Mouse (Mus musculus): Measurements from ENCODE around the gene Lhfp. TPM values are rescaled to one million over a fixed set of nuclear protein-coding genes. Genes with fewer than 3 reads are reported as not detected.
"Not testable (repeated sequence)": the region's sequence is repeated elsewhere in the genome, so short reads cannot be mapped to it uniquely, and the experiment has no call there.

Gene Lhfp
- polyA plus RNA-seq, 1 experiment from 2014 or later, result 67.6 TPM

- H3K27ac ChIP-seq, result no peak overlapping the region
- no peak overlapping the region for H3K9ac ChIP-seq
- no peaks in the 10 kb centered on the region for H3K27me3 ChIP-seq
- H3K4me3 ChIP-seq, result no peak overlapping the region
- 0 out of 2 replicates have a peak, but pooled peaks cover 6% of the 10 kb centered on the region for H3K4me1 ChIP-seq (replicated peaks)
- H3K36me3 ChIP-seq, result no peaks in the 10 kb centered on the region
- H3K9me3 ChIP-seq, result 0 out of 2 replicates have a peak, but pooled peaks cover 4% of the 10 kb centered on the region
- ATAC-seq (ENCODE audit: low FRiP score), result no peak
- no peak overlapping the region for H3K4me2 ChIP-seq
- 60% methylated on average over 3 of the region's 3 CpGs for WGBS
These were observed 225.7 kb downstream of the Lhfp start for GRCm38 (mm10) chr3:53267046-53267445.

- no peak overlapping the region for H3K4me2 ChIP-seq
- 92% methylated on average over 3 of the region's 3 CpGs for WGBS
- H3K36me3 ChIP-seq, result no peaks in the 10 kb centered on the region
- H3K27ac ChIP-seq, result no peak overlapping the region
- H3K9me3 ChIP-seq, result no peaks in the 10 kb centered on the region
- H3K4me1 ChIP-seq (replicated peaks), result no peaks in the 10 kb centered on the region
- H3K9ac ChIP-seq, result no peak overlapping the region
- H3K27me3 ChIP-seq, result no peaks in the 10 kb centered on the region
- no peak overlapping the region for H3K4me3 ChIP-seq
- ATAC-seq (ENCODE audit: low FRiP score), result no peak
These were observed 231.9 kb downstream of the Lhfp start for GRCm38 (mm10) chr3:53273220-53273619.

- Histone ChIP-seq H3K9ac (no peak overlapping the region), H3K9me3 (no peaks in the 10 kb centered on the region), H3K36me3 (no peaks in the 10 kb centered on the region), H3K27me3 (no peaks in the 10 kb centered on the region), H3K4me3 (no peak overlapping the region), H3K4me1 (replicated peaks) (no peaks in the 10 kb centered on the region), H3K27ac (no peak overlapping the region), H3K4me2 (no peak overlapping the region)
- WGBS, result 87% methylated on average over 2 of the region's 2 CpGs
- no peak for ATAC-seq (ENCODE audit: low FRiP score)
These were observed 236.7 kb downstream of the Lhfp start for GRCm38 (mm10) chr3:53277993-53278392.

DNA sequence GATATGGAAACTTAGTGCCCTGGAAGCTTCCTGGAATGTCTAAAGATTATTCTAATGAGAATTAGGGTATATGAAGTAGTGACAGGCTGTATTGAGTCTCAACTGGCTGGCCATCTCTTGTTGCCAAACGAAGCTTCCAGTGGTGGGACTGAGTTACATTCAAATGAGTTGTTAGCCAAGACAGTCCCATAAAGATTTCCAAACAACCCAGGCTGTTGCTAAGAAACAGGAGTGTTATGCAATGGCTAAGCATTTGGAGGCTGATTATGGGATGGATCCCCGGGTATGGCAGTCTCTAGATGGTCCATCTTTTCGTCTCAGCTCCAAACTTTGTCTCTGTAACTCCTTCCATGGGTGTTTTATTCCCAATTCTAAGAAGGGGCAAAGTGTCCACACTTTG, 240.7 kb downstream of the Lhfp start:
- H3K27ac ChIP-seq; H3K4me1 ChIP-seq (replicated peaks); H3K4me3 ChIP-seq; H3K9ac ChIP-seq; H3K9me3 ChIP-seq; H3K36me3 ChIP-seq; H3K27me3 ChIP-seq; H3K4me2 ChIP-seq; ATAC-seq (ENCODE audit: low FRiP score): not testable (repeated sequence)
- 62% methylated on average over 3 of the region's 3 CpGs for WGBS

GRCm38 (mm10) chr3:53284023-53284422, 242.7 kb downstream of the Lhfp start:
- no peaks in the 10 kb centered on the region for H3K36me3 ChIP-seq
- H3K4me1 ChIP-seq (replicated peaks), result no peaks in the 10 kb centered on the region
- H3K27ac ChIP-seq, result no peak overlapping the region
- no peak for ATAC-seq (ENCODE audit: low FRiP score)
- no peak overlapping the region for H3K9ac ChIP-seq
- WGBS, result 93% methylated on average over 5 of the region's 5 CpGs
- no peak overlapping the region for H3K4me3 ChIP-seq
- no peak overlapping the region for H3K4me2 ChIP-seq
- H3K27me3 ChIP-seq, result no peaks in the 10 kb centered on the region
- H3K9me3 ChIP-seq, result no peaks in the 10 kb centered on the region

DNA sequence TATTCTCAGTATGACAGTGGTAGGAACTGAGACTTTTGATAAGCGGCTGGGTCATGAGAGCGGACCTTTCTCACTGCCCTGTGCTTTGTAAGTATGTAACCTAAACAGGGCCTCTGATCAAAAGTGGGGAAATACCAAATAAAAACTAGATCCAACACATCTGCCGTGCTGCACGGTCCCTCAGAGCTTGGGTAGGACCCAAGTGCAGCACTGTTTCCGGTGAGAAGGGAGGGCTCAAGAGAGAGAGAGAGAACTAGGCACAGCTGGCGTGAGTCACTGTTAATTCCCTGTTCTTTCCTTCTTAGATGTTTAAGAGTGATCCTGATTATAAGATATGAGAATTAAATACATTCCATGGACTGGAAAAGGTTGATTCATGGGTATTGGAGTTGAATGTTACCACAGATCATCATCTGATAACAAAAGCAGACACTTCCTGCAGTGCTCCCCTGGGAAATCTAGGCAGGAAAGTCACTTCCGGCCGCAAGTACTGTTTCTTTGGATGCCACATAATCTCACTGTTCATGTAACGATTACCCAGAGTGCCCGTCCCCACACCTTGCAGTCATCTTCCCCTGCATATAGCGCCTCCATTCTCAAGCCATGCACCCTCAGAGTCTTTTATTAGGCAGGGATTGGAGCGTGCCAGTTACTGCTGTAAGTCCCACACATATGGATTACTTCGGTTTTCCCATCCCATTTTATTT, 243.3 kb downstream of the Lhfp start:
- Histone ChIP-seq H3K9me3 (no peaks in the 10 kb centered on the region), H3K27ac (no peak overlapping the region), H3K9ac (no peak overlapping the region), H3K4me3 (no peak overlapping the region), H3K27me3 (no peaks in the 10 kb centered on the region), H3K4me1 (replicated peaks) (peaks cover 2% of the 10 kb centered on the region), H3K4me2 (no peak overlapping the region), H3K36me3 (no peaks in the 10 kb centered on the region)
- WGBS, result 85% methylated on average over 13 of the region's 13 CpGs
- no peak for ATAC-seq (ENCODE audit: low FRiP score)

DNA sequence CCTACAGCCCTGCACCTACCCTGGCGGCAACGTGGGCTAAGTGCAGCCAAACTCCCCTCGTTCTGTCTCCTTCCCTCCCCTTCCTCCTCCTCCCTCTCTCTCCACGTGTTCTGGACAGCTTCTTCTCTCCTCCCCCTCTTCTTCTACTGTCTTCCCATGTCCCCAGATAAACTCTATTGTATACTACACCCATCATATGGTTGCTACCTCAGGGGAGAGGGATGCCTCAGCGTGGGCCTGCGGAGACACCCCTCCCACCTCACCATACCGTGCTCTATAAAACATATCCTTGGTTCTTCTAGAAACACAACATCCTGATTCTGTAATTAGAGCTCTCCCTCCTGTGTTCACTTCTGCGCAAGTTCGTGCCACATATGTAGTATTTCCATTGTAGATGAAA, 247.3 kb downstream of the Lhfp start:
- 60% methylated on average over 9 of the region's 9 CpGs for WGBS
- no peaks in the 10 kb centered on the region for H3K27me3 ChIP-seq

GRCm38 (mm10) chr3:53289589-53290219, 248.4 kb downstream of the Lhfp start:
- peaks cover 9% of the 10 kb centered on the region for H3K4me1 ChIP-seq (replicated peaks)
- H3K9me3 ChIP-seq, result no peaks in the 10 kb centered on the region
- 70% methylated on average over 14 of the region's 14 CpGs for WGBS
- no peak overlapping the region for H3K4me3 ChIP-seq
- H3K9ac ChIP-seq, result no peak overlapping the region
- H3K36me3 ChIP-seq, result no peaks in the 10 kb centered on the region
- H3K27me3 ChIP-seq, result no peaks in the 10 kb centered on the region
- no peak overlapping the region for H3K4me2 ChIP-seq
- no peak for ATAC-seq (ENCODE audit: low FRiP score)
- peak overlapping the region; percentile 9; the same call in 1 of the 2 replicates for H3K27ac ChIP-seq

More for the DNA sequence above, 247.3 kb downstream of the Lhfp start:
- no peaks in the 10 kb centered on the region for H3K9me3 ChIP-seq
- no peak overlapping the region for H3K4me2 ChIP-seq
- H3K36me3 ChIP-seq, result no peaks in the 10 kb centered on the region
- ATAC-seq (ENCODE audit: low FRiP score), result no peak
- no peak overlapping the region for H3K9ac ChIP-seq
- H3K4me3 ChIP-seq, result no peak overlapping the region
- H3K4me1 ChIP-seq (replicated peaks), result peaks cover 8% of the 10 kb centered on the region
- H3K27ac ChIP-seq, result no peak overlapping the region

- no peak for ATAC-seq (ENCODE audit: low FRiP score)
- 95% methylated on average over 3 of the region's 3 CpGs for WGBS
- H3K27me3 ChIP-seq, result no peaks in the 10 kb centered on the region
These were observed 249.9 kb downstream of the Lhfp start for GRCm38 (mm10) chr3:53291185-53291584.

GRCm38 (mm10) chr3:53291945-53292344, 250.6 kb downstream of the Lhfp start:
- Histone ChIP-seq H3K9me3 (no peaks in the 10 kb centered on the region), H3K27me3 (no peaks in the 10 kb centered on the region), H3K4me3 (no peak overlapping the region), H3K27ac (no peak overlapping the region), H3K4me2 (no peak overlapping the region), H3K4me1 (replicated peaks) (peaks cover 12% of the 10 kb centered on the region), H3K36me3 (no peaks in the 10 kb centered on the region), H3K9ac (no peak overlapping the region)
- no peak for ATAC-seq (ENCODE audit: low FRiP score)
- WGBS, result 77% methylated on average over 1 of the region's 1 CpGs

More at GRCm38 (mm10) chr3:53291185-53291584, 249.9 kb downstream of the Lhfp start:
- Histone ChIP-seq H3K4me2 (no peak overlapping the region), H3K36me3 (no peaks in the 10 kb centered on the region), H3K4me1 (replicated peaks) (peaks cover 12% of the 10 kb centered on the region), H3K9me3 (no peaks in the 10 kb centered on the region), H3K4me3 (no peak overlapping the region), H3K9ac (no peak overlapping the region), H3K27ac (no peak overlapping the region)

DNA sequence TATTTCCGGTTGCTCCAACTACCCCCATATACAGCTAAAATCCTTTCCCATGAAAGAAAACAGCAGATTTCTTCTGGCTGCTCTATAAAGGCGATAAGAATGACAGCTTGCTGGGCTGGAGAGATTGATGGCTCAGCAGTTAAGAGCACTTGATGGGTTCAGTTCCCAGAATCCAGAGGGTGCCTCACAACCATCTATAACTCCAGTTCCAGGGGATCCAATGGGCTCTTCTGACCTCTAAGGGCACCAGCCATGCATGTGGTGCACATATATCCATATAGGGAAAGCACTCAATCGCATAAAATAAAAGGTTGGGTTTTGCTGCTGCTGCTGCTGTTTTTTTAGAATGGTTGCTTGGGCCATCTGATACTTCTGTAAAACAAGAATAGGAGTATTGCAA, 251.1 kb downstream of the Lhfp start:
- no peak overlapping the region for H3K27ac ChIP-seq
- H3K9ac ChIP-seq, result no peak overlapping the region
- no peaks in the 10 kb centered on the region for H3K36me3 ChIP-seq
- ATAC-seq (ENCODE audit: low FRiP score), result no peak
- H3K4me3 ChIP-seq, result no peak overlapping the region
- no peaks in the 10 kb centered on the region for H3K27me3 ChIP-seq
- no peaks in the 10 kb centered on the region for H3K9me3 ChIP-seq
- peaks cover 12% of the 10 kb centered on the region for H3K4me1 ChIP-seq (replicated peaks)
- no peak overlapping the region for H3K4me2 ChIP-seq
- 80% methylated on average over 3 of the region's 3 CpGs for WGBS

- Histone ChIP-seq H3K9me3 (no peaks in the 10 kb centered on the region), H3K9ac (no peak overlapping the region), H3K27ac (no peak overlapping the region), H3K4me3 (no peak overlapping the region), H3K27me3 (no peaks in the 10 kb centered on the region), H3K4me2 (no peak overlapping the region), H3K4me1 (replicated peaks) (peaks cover 12% of the 10 kb centered on the region), H3K36me3 (no peaks in the 10 kb centered on the region)
- ATAC-seq (ENCODE audit: low FRiP score), result no peak
- WGBS, result 88% methylated on average over 4 of the region's 4 CpGs
These were observed 251.7 kb downstream of the Lhfp start for GRCm38 (mm10) chr3:53292979-53293378.

DNA sequence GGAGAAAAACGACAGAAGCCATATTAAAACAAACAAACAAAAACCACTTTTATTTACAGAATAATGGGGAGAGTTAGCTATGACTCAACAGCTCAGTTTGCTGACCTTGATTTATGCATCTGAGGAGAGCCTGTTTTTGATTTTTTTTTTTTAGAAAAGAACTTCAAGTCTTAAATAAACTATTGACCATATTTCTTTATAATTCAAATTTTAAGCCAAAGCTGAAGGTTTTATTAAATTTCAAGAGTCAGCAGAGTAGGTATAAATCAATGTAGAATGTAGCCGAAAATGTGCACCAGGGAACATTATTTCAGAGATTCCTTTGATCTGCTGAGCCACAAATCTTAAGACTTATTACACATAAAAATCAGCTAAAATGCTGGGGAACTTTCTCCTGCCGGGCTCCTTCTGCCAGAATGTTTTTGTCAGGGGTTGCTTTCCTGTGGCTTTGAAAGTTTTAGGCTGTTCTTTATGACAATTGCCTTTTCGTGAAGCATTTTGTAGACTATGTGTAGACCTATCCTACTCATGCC, 252.6 kb downstream of the Lhfp start:
- WGBS, result 84% methylated on average over 4 of the region's 4 CpGs
- Histone ChIP-seq H3K27me3 (no peaks in the 10 kb centered on the region), H3K27ac (no peak overlapping the region), H3K4me2 (no peak overlapping the region), H3K9ac (no peak overlapping the region), H3K4me1 (replicated peaks) (peaks cover 12% of the 10 kb centered on the region), H3K36me3 (no peaks in the 10 kb centered on the region), H3K9me3 (no peaks in the 10 kb centered on the region), H3K4me3 (no peak overlapping the region)
- no peak for ATAC-seq (ENCODE audit: low FRiP score)
